Mouse (Mus musculus): ENCODE measurements around the gene Mmd. TPM values are rescaled to one million over a fixed set of nuclear protein-coding genes. Genes with fewer than 3 reads are reported as not detected.

The Mmd gene
- polyA plus RNA-seq, 1 experiment from 2014 or later: 88.3 TPM

GRCm38 (mm10) chr11:90326146-90326545 is 76.9 kb downstream of the Mmd start:
- H3K9ac ChIP-seq: no peak overlapping the region
- no peak for DNase-seq (ENCODE audit: low spot score)
- no peak for ATAC-seq (ENCODE audit: low FRiP score)
- no peaks in the 10 kb centered on the region for H3K27me3 ChIP-seq (ENCODE audit: control insufficient read depth, insufficient read depth, low read length)
- WGBS: 96% methylated on average over 5 of the region's 5 CpGs
- H3K4me3 ChIP-seq (replicated peaks; ENCODE audit: low read length): no peak overlapping the region
- H3K4me2 ChIP-seq (replicated peaks): no peak overlapping the region
- no peaks in the 10 kb centered on the region for H3K9me3 ChIP-seq (ENCODE audit: control insufficient read depth, low read length)
- no peak overlapping the region for H3K27ac ChIP-seq
- H3K4me1 ChIP-seq (replicated peaks; ENCODE audit: control insufficient read depth, insufficient read depth, low read length): no peaks in the 10 kb centered on the region
- H3K36me3 ChIP-seq (replicated peaks; ENCODE audit: control insufficient read depth, insufficient read depth): no peaks in the 10 kb centered on the region

- H3K9ac ChIP-seq: no peak overlapping the region
- H3K27me3 ChIP-seq (ENCODE audit: control insufficient read depth, insufficient read depth, low read length): no peaks in the 10 kb centered on the region
- no peaks in the 10 kb centered on the region for H3K9me3 ChIP-seq (ENCODE audit: control insufficient read depth, low read length)
- DNase-seq (ENCODE audit: low spot score) (no peak), ATAC-seq (ENCODE audit: low FRiP score) (no peak)
- H3K27ac ChIP-seq: no peak overlapping the region
- no peaks in the 10 kb centered on the region for H3K4me1 ChIP-seq (replicated peaks; ENCODE audit: control insufficient read depth, insufficient read depth, low read length)
- no peaks in the 10 kb centered on the region for H3K36me3 ChIP-seq (replicated peaks; ENCODE audit: control insufficient read depth, insufficient read depth)
- no peak overlapping the region for H3K4me2 ChIP-seq (replicated peaks)
- H3K4me3 ChIP-seq (replicated peaks; ENCODE audit: low read length): no peak overlapping the region
- WGBS: 74% methylated on average over 1 of the region's 1 CpGs
Measured at GRCm38 (mm10) chr11:90326836-90327235, 77.6 kb downstream of the Mmd start.

Other genes with a start within 250 kb of the Mmd start
- 0.73 and 1.6 TPM in 2 replicates for gene Pctp, start 246.6 kb upstream of the Mmd start, polyA plus RNA-seq (2014; fragmentation: Nextera tagmentation; extraction: Ambion mirVana)
- 13.4 and 15.0 TPM in 2 replicates for gene Tmem100, start 219.1 kb upstream of the Mmd start, polyA plus RNA-seq (2014; fragmentation: Nextera tagmentation; extraction: Ambion mirVana)
- 20.4 and 25.6 TPM in 2 replicates for gene Gm45716, start 61.8 kb upstream of the Mmd start, polyA plus RNA-seq (2014; fragmentation: Nextera tagmentation; extraction: Ambion mirVana)
- 3.6 and 3.8 TPM in 2 replicates for gene Hlf, start 141.4 kb downstream of the Mmd start, polyA plus RNA-seq (2014; fragmentation: Nextera tagmentation; extraction: Ambion mirVana)